Mouse (Mus musculus) lung, adult 2 months (tissue): ENCODE measurements at regions not wholly inside any gene's neighbourhood (a gene's known extent, or its start where the extent isn't known, plus 50 kb on each side); places are given as distances from the start of the nearest gene placed in this dataset.

ENCODE experiments used
- CTCF ChIP-seq: fragments of 200-500 bp; IDR thresholded peaks from 2 replicates; pipeline ENCODE4 v1.5.1; 2011; ENCODE audit warnings: mild to moderate bottlenecking, low read length, control low read depth; ENCODE audit not compliant: insufficient read depth
- POLR2A ChIP-seq: fragments of 200-500 bp; IDR thresholded peaks from 2 replicates; pipeline ENCODE4 v1.6.1; 2011; ENCODE audit warnings: low read depth, mild to moderate bottlenecking, control low read depth, low read length, borderline replicate concordance; ENCODE audit errors: extremely low read depth

GRCm38 (mm10) chr4:105925506-105925905 is 135.8 kb downstream of the Gm12728 start:
- TF ChIP-seq CTCF, result no peak
- no peak for TF ChIP-seq POLR2A
